Mouse (Mus musculus): ENCODE results near the gene Olfr750.

- no peak for TF ChIP-seq POLR2A (IDR thresholded peaks at IDR 0.05; ENCODE audit: low read depth, low read length)
- no peak for TF ChIP-seq CTCF (IDR thresholded peaks at IDR 0.05; ENCODE audit: extremely low read depth, insufficient read length, insufficient replicate concordance, low read depth, low read length)
Observed at GRCm38 (mm10) chr14:51023457-51023856, 50.8 kb downstream of the Olfr750 start.

Data from small intestine, adult 2 months (tissue).